Mouse (Mus musculus): ENCODE data around the gene Slc22a15. TPM values are rescaled to one million over a fixed set of nuclear protein-coding genes. Genes with fewer than 3 reads are reported as not detected.
A peak's percentile ranks its signal among the peaks of the same experiment; 100 is the strongest.

The Slc22a15 gene
- total RNA-seq, 2 experiments from 2014 or later = 2.2 to 2.7 TPM

DNA sequence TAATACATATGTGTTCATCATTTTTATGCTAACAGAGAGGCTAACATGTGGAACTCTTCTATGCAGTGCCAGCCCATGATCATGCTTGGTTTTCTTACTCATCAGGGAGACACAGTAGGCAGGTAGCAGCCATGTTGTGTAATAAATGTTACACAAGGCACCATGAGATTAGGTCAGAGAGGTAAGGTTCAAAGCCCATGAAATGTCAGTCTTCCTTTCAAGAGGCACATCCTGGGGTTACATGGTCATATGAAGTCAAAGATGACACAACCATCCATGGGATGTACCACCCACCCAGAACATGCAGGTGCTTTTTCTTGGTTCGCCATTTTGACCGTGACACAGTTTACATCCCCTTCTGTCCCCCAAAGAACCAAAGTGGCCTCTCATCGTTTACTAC, 5.7 kb downstream of the Slc22a15 start:
- DNase-seq (ENCODE audit: low spot score) = no peak
- intact Hi-C loops (cut with DNase I) = no loop called here

DNA sequence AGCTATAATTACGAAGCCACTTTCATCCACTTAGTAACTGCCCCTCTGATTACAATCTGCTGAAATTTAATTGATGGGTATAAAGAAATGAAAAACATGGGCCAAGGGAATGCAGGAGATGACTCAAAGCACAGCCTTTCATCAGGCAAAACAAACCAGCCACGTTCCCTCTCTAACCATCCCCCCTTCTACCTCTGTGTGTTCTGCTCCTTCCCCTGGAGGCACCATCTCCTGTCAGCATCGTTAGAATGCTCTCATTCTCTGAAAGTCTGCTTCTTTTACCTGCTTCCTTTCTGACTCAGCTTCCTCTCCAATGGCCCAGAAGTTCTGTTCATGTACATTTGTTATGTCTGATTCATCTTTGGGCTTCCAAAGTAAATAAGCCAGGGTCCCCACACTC, 6.6 kb downstream of the Slc22a15 start:
- intact Hi-C loops (cut with DNase I) = no loop called here
- no peak for DNase-seq (ENCODE audit: low spot score)

DNA sequence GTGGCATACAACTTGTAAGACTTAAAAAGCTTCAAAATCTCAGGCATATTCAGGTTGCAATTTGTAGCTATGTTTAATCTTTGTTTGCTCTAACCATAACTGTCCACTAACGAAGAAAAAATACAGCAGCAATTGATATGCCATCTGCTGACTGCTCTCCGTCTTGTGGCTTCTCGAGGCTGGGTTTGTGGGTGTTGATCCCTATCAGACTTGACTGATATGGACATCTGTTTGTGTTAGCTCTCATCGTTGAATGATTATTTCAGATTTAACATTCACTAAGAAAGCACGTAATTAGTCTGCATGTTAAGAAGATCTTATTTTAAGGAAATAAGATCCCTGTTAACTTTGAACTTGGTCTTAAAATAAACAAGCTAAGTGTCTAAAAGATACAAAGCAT, 7.7 kb downstream of the Slc22a15 start:
- intact Hi-C loops (cut with DNase I) = no loop called here
- DNase-seq (ENCODE audit: low spot score) = no peak

DNA sequence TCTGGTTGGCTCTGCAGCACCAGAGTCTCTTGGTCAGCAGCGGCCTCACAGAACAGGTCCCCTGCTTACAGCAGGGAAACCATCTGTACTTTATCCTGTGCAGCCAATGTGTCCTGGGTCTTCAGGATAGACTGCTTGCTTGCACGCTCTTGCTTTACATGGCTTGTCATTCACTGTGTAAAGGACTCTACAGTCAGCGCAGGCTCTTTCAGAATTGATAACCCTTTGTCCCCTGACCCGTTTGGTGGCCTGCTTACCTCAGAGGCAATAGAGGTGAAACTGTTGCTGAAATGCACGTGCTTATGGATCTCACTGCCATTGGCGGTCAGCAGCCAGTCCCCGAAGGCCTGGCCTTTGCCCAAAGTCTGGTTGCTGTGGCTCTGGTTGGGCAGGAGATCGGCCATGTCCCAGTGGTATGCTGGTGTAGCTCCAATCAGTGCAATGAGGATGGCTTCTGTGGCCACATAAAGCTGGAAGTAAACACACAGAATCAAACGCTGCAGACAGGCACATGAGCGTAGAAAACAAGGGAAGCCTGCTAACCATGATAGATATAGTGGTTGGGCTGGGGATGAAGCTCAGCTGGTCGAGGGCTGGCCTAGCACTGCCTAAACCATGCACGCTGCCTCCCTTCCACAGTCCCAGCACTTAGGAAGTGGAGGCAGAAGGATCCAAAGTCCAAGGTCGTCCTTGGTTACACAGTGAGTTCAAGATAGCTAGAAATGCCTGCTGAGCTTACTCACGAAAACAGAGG, 9.0 kb downstream of the Slc22a15 start:
- DNase-seq (ENCODE audit: low spot score) = no peak
- intact Hi-C loops (cut with DNase I) = no loop called here

DNA sequence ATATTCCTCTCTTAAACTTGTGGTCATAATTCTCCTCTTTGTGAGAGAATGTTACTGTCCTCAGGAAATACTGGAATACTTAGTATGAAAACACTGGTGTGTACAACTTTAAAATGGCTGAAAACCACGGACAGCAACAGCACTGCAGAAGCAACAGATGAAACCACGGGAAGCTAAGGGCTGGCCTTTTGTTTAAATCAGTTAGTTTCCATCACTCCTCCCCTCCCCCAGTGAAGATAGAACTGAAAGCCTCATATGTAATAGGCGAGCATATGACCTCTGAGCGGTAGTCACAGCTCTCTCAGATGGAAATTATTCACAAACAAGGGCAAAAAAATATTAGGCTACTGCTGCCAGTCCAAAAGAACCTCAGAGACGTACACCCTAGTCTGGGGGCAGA, 10.0 kb downstream of the Slc22a15 start:
- intact Hi-C loops (cut with DNase I) = no loop called here
- DNase-seq (ENCODE audit: low spot score) = no peak

DNA sequence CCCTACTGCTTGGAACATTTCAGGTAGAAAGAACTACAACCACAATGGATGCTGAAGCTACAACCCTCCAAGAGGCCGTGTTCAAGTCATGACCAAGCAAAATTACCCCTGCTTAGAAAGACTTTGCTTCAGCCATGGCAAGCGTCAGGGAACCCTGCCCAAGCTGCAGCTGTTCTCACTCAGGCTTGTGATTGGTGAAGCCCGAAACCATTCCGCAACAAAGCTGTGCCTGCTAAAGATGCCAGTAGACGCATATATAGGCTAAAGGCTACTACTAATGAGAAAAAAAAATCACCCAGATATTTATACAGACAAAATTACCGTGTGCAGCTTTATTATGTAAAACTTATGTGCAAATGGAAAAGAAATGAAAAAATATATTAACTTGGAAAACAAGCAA, 12.2 kb downstream of the Slc22a15 start:
- DNase-seq (ENCODE audit: low spot score) = no peak
- intact Hi-C loops (cut with DNase I) = no loop called here

DNA sequence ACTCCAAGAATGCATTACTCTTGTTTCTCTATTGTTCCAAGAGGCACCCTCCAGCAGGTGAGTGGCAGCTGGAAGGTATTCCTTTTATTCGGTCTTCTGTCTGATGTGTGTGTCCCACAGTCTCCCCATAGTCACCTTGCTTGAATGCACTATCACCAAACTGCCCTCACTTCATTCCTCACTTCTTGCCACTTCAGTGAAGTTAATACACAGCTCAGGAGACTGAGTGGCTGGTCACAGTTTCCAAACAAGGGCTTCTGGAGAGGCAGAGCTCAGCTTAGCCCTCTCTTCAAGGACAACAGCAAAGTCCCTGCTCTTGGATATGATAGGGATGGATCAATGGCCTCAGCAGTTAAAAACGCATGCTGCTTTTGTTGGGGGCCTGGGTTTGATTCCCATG, 17.2 kb downstream of the Slc22a15 start:
- no peak for DNase-seq (ENCODE audit: low spot score)
- intact Hi-C loops (cut with DNase I) = no loop called here

DNA sequence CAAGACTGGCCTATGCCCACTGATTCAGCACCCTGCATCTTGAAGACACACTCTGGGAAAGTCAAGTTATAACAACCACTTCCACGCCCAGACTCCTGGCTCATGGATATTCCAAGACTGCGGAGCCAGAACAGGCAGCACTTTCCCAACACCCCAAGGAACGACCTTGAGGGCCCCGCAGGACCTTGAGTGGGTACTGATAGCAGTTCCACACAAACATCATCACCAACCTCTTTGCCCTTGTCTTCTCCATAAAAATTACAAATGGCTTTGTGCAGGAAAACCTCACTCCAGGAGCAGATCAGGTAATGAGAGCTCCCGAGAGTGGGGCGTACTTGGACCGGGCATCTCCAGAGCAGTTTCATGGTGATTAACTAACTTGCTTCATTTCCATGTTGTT, 19.5 kb downstream of the Slc22a15 start:
- no peak for DNase-seq (ENCODE audit: low spot score)
- intact Hi-C loops (cut with DNase I) = no loop called here

DNA sequence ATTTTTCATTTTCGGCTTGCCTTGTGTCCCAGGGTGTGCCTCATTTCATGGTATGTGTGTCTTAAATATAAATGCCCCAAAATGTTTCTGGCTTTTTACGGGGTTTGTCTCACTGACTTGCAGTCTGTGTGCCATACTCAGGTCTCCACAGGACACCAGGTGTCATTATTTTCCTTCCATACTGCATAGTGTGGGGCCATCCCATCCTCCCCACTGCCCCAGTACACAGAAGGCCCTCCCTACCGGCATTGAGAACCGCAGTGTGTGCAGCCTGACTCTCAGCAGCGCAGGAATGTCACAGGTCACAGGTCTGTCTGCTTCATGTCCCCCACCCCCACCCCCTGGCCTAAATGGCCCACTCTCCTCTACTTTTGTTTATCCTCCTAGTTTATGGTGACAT, 21.2 kb downstream of the Slc22a15 start:
- intact Hi-C loops (cut with DNase I) = no loop called here
- no peak for DNase-seq (ENCODE audit: low spot score)

DNA sequence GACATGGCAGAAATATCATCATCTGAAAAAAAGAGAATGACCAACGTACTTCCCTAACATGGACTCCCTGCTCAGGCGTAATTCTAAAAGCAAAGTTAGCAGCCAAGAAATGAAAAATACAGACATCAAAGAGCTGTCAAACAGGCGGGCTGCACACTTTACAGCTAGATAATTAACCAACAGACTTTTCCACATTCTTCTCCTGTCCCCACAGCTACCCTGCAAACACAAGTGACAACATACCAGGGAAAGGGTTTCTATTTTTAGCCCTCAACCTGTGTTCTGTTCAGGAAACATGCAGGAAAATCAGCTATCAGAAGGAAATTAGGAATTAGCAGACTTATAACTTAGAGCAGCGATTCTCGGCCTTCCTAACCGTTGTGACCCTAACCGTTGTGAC, 21.9 kb downstream of the Slc22a15 start:
- no peak for DNase-seq (ENCODE audit: low spot score)
- intact Hi-C loops (cut with DNase I) = no loop called here

DNA sequence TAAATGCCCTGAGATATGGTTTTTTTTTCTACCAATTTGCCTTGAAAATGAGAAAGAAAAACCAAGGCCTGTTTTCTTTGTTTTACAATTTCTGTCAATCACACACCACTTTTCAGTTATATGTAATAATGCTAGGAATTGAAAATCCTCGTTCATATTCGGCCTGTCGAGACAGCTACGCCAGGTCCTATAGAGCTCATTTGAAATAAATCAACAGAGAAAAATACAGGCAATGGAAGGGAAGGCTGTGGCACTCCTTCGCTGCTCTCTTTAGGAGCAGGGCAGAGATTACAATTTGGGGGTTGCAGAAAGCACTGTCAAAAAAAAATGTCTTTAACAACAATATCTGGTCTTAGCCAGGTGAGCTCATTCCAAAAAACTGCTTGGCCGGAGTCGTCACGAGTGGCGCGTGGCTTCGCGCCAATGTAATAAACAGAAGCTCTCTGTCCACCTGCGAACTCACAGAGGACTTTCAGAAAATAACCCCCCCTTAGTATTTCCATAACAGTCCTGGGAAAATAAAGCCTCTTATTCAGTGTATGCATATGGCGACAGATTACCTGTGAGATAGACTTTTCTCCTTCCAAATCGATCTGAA, 26.8 kb downstream of the Slc22a15 start:
- intact Hi-C loops (cut with DNase I) = loop anchor here (5.0 kb wide), 2 partner anchors 165 to 345 kb away; no protein-coding TSS in a partner anchor
- DNase-seq (ENCODE audit: low spot score) = no peak

DNA sequence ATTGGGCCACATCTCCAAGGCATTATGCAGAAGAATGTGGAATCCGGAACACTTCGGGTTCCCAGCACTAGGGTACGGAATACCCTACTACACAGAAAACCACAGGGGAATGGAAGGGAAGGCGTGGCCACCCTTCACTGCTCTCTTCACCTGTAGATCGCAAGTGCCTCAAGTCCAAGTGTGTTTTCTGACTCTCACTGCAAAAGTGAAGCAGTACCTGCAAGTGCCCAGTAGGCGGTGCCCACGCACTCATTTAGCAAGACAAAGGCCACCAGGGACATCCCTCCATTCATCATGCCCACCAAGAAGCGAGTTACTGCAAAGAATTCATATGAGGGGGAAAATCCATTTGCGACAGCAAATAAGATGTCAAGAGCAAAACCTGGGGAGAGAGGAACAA, 27.4 kb downstream of the Slc22a15 start:
- intact Hi-C loops (cut with DNase I) = loop anchor here (5.0 kb wide), 2 partner anchors 165 to 345 kb away; no protein-coding TSS in a partner anchor
- DNase-seq (ENCODE audit: low spot score) = peak; percentile 34

DNA sequence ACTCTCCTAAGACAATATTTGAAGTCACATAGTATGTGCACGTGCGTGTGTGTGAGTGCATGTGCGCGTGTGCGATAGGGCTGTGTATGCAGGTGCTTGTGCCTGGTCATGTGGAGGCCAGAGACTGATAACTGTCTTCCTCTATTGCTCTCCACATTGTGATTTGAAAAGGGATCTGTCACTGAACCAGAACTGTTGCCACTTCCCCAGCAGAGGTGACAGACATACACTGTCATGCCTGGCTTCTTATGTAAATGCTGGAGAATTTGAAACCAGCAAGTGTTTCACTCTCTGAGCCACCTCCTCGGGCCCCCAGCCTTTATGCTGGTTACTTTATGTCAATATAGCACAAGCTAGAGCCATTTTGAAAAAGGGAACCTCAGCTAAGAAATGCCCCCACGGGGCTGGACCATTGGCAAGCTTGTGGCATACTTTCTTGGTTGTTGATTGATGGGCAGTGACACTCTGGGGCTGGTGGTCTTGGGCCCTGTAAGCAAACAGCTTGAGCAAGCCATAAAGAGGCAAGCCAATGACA, 28.8 kb downstream of the Slc22a15 start:
- DNase-seq (ENCODE audit: low spot score) = no peak
- intact Hi-C loops (cut with DNase I) = loop anchor here (5.0 kb wide), 2 partner anchors 167 to 347 kb away; no protein-coding TSS in a partner anchor

DNA sequence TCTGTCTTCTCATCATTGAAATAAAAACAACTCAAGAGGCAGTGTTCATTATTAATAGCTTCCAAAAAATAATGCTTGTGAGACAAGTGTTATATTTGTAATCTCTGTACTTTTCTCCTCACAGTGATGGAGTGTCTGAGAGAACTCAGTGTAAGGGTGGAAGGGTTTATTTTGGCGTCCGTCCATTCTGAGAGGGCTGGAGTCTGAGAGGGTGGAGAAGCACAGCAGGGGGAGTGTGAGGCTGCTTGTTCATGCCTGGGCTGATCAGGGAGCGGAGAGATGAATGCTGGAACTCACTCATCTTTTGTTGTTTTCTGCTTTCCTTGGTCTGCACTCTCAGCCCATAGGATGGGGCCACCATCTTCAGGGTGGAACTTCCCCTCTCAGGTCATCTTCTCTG, 38.7 kb downstream of the Slc22a15 start:
- intact Hi-C loops (cut with DNase I) = no loop called here
- peak; percentile 12 for DNase-seq (ENCODE audit: low spot score)

DNA sequence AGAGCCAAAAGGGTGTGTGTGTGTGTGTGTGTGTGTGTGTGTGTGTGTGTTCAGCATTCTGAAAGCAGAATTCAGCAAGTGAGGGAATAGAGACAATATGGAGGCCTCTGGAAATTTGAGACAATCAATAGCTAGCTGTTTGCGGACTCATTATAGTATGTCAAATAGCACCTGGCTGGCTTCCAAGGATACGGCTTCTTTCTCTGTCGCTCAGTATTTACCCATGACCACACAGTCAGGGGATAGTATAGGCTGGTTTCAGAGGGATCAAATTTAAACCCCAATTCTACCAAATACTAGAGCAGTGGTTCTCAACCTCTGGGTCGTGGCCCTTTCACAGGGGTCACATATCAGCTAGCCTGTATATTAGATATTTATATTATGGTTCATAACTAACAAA, 39.2 kb downstream of the Slc22a15 start:
- no peak for DNase-seq (ENCODE audit: low spot score)
- intact Hi-C loops (cut with DNase I) = no loop called here

DNA sequence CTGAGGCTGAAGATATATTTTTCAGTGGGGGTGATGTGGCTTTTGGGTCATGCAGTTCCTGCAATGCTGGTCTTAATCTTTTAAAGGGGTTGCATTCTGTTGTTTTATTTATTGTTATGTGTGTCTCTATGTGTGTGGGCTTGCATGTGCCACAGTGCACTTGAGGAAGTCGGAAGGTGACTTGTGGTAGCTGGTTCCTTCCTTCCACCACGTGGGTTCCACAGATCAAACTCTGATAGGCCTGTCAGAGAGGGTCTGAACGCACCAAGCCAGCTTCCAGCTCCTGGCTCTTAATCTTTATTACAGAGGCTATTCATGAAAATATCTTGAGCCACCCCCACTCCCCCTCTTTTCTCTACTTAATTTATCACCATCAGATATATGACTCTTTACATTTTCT, 40.4 kb downstream of the Slc22a15 start:
- intact Hi-C loops (cut with DNase I) = no loop called here
- no peak for DNase-seq (ENCODE audit: low spot score)

DNA sequence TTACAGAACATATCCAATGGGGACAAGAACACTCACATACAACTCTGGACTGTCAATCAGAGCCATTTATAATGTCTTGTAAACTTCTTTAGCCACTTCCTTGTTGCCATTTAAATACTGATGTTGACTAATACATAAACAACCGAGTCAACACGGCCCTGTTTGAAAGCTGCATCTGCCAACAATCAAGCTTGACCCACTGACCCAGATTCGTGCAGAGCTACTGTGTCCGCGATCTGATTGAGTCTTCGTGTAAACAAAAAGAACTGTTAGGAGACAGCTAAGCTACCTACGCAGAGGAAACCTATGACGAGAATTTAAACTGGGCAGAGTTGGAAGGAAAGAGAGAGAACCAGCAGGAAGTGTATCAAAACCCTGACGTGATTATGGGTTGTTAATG, 42.5 kb downstream of the Slc22a15 start:
- intact Hi-C loops (cut with DNase I) = no loop called here
- DNase-seq (ENCODE audit: low spot score) = no peak

DNA sequence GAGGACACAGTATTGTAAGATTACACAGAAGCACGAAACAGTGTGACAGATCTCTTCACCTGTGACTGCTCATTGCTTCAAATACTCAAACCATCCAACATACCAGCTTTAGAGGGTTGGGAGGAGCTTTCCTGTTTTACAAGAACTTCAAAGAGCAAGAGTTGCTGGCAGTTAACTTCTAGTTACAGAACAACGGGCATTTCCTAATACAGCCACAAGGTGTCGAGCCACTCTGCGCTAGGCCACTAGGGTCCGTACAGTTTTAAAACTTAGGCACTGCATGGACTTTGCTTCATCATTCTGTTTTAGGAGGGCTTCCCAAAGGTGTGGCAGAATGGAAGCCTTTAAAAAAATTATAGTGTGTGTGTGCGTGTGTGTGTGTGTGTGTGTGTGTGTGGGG, 43.4 kb downstream of the Slc22a15 start:
- intact Hi-C loops (cut with DNase I) = no loop called here
- DNase-seq (ENCODE audit: low spot score) = no peak

DNA sequence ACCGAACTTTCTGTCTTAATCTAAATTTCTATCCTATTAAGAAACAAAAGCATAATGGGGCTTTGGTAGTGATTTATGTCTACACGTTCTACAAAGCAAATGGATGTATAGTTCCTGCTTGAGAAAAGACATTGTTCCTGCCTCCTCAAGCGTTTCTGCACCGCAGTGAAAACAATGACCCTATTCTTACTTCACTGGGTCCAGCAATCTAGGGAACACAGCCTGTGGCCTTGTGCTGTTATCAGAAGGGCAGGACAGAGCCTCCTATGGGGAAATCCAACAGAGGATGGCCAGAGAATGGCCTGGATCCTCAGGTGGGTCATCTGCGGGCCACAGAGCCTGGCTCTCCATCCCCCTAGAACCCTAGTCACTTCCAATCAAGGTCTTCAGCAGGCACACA, 46.1 kb downstream of the Slc22a15 start:
- no peak for DNase-seq (ENCODE audit: low spot score)

DNA sequence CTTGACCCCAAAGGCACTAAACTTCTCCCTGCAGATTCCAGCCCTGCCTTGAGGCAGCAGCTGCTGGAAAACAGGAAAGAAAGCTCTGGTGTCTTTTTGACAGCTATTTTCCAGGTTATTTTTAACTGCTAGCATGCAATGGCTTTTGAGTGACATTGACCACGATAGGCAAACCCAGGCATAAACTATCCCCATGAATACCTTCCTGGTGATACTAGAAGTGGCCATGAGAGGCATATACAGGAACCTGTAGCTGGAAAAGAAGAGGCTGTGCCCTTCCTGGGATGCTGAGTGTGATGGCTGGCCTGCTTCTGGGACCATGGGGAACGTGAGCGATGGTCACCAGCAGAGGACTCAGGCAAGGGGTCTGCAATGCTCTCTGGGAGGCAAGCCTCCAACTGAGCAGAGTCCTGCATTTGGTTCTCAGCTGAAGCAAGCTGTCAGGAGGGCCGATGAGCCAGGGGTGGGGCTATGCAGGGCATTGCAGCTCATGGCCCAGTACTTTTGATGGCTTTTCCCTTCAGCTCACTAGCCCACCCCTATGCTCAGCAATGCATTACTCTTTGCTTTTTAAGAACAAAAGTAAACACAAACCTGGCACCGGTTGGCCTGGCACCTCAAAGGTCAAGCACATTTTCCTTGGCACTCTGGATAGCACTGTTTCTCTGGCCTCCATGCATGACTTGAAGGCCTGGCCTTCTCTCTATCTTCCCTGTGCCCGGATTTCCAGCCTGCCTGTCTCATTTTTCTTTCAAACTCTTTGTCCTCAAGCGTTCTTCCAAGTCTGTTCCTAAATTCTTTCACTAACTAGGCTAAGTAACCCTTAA, 47.6 kb downstream of the Slc22a15 start:
- intact Hi-C loops (cut with DNase I) = no loop called here
- no peak for DNase-seq (ENCODE audit: low spot score)

More for the DNA sequence above, 46.1 kb downstream of the Slc22a15 start:
- intact Hi-C loops (cut with DNase I) = no loop called here

All from heart, postnatal 25 days (tissue).